Mouse (Mus musculus) brain, embryonic 18.5 days (tissue): Measurements from ENCODE around the gene Ncapg2.

ENCODE experiments used
- DNase-seq: peaks from one replicate; pipeline ENCODE4 v3.0.0-alpha.2; 2012; ENCODE audit warnings: low read depth, low spot score

Ncapg2 gene

GRCm38 (mm10) chr12:116405045-116405835 lies at the start of gene Ncapg2:
TSS of gene Ncapg2 (plus strand) at chr12:116405402.
- DNase-seq: peak; percentile 94

DNA sequence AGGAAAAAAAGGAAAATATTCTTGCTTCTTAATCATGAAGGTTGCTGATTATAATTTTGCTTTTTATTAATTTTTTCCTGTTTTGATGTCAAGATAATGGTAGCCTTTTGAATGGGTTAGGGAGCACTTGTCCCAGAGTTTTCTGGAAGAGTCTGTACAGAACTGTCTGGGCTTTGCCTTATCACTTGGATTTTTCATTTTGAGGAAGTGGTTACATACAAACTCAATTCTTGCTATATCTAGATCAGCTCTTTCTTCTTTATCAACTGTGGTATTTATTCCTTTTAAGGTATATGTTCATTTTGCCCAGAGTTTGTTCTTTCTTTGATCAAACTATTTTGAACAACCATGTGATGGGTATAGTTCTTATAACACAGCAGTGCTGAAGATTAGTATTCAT lies 43.1 kb upstream of the Ncapg2 start:
- no peak for DNase-seq

DNA sequence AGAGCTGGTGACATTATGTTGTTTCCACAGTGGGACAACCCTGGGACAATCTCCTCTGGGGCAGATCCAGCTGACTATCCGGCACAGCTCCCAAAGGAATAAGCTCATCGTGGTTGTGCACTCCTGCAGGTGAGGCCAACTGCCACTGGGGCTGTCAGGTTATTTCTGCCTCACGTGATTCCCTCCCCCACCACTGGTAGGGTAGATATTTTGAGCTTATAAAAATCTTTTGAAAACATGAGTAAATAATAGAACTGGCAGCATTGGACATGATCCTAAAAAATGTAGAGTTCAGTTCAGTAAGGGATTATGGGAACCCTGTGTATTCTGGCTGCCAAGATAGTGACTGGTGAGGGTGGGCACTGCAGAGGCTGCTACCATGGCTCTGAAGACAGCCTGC lies 38.3 kb upstream of the Ncapg2 start:
- no peak for DNase-seq

GRCm38 (mm10) chr12:116367346-116367745 lies 37.9 kb upstream of the Ncapg2 start:
- no peak for DNase-seq

DNA sequence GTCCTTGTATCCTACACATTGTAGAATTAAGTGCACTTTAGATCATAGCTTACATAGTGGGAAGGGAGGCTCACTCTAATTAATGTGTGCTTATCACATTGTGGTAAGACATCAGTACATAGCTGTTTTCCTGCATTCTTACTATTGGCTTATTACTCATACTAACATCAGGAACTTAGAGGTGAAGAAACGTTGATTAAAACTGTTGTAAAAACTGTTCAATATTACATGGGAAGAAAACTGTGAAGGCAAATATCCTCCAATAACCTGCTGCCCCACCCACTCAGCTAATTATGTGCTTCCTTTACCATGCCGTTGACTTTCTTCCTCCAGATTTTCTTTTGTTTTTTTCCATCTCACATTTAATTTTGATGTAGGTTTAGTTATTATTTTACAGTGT lies 36.3 kb upstream of the Ncapg2 start:
- DNase-seq: no peak

DNA sequence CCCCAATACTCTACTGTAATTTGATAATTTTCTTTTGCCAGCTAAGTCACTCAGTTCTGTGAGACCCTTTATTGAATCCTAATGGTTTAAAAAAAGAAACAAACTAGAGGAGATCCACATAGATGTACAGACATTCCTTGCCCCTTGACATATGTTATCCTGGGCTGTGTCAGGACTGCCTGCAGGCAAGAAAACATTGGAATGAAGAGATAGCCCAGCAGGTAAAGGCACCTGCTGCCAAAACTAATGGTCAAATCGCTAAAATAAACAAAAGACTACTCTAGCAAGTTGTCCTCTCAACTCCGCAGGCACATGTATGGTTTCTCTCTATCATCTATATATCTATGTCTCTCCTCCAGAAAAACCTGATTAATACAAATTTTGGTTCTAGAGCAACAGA lies 22.1 kb upstream of the Ncapg2 start:
- DNase-seq: no peak

DNA sequence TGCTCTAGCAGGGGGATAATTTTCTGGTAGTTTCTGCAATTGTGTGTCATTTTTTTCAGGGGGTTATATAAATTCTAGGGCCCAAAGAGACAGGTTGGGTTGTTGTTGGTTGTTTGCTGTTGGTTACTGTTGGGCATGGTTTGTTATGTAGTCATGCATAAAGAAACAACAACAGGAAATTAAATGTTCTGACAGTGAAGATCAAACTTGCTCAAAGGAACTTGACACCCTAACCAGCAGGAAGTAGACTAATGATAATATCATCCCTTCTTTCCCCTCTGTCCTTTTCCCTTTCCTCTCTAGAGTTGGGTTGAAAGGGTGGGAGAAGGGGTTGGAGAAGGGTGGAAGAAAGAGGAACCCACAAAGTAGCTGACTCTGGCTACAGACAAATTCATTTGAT lies 21.2 kb upstream of the Ncapg2 start:
- DNase-seq: no peak

- no peak for DNase-seq
These were observed 18.4 kb upstream of the Ncapg2 start for GRCm38 (mm10) chr12:116386802-116387201.

DNA sequence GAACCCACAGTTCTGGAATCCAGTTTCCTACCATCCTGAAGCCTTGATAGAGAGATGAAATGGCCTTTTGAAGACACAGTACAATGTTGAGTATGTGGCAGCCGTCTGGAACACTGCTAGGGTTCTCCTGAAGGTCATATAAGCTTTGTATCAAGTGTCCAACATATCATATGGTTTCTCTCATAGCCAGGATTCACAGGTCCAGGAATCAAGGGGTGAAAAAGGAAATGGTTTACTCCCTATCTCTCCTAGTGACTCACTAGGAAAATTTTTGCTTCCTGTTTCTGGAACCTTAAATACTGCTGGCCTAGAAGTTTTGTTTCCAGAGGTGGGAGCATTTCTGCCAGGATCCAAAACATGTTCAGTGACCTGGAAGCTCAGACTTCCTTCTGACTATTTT lies 15.3 kb upstream of the Ncapg2 start:
- no peak for DNase-seq

DNA sequence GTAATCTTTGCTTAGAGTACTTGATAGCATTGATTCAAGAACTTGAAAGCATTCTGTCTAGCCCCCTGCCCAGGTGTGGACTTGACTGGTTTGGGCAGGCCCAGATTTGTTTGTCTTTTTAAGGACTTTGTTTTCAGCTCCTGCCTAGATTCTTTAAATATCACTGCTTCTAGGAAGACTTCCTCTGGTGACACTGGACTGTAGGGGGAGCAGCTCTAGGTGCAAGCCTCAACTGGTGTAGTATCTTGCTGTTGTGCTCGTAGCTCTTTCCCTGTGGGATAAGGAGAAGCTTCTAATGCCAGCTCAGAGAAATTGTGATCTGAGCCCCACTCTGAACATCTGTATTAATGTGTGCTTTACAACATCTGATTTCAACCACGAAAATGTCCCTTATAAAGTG lies 10.9 kb upstream of the Ncapg2 start:
- no peak for DNase-seq

DNA sequence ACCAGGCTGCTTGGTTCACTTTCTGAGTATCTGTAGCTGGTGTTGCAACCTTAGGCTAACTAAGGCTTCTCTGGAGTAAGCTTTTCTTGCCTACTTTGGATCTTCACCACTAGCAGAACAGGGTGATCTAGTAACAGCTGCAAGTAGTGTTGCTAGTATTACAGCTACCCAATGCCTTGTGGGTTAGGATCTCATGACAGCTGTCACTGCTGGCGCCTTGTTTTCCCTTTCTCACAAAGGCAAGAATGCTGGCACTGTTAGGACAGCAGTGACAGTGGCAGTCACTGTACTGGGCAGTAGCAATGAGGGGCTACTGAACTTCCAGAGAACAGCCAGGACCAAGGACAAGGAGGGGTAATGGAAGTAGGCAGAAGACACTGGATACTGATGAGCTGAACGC lies 9.9 kb upstream of the Ncapg2 start:
- DNase-seq: no peak

DNA sequence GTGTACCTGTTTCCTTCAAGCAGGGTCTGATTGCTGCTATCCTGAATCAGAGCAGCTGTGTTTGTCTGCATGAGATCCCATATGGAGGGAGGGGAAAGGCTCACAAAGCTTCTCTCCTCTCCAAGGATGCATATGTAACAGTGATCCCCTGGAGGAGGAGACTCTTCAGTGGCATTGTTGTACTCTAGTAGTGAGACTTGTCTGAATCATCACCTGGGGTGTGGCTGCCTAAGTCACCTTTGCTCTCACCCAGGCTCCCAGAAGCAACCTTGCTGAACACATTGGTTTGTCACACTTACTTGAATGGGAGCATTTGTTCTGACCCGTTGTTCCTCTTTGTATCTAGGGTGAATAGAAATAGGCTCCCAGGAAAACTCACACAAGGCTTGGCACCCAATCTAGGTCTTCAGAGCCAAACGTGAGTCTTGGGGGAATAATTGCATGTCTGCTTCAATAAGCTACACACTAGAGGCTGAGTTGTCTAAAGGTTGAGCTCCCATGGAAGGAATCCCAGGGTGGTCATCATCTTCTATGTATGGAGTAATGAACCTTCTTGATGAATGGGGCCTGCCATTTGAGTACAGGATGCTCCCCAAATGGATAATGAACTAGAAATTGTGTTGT lies 9.0 kb upstream of the Ncapg2 start:
- no peak for DNase-seq

GRCm38 (mm10) chr12:116404012-116404679 lies 1.1 kb upstream of the Ncapg2 start:
- DNase-seq: no peak

DNA sequence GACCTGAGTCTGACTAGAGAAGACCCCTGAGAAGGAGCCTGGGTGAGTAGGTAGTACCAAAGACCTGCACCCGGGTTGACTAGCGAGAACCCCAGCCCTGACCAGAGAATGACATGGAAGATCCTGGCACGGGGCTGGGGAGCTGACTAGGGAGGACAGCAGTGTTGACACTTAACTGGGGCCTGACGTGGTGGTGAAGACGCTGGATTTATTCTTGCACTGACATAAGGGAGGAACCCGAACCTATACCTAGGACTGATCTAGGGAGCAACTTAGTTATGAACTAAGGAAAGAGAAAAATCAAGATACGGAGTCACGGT lies 594 bp downstream of the Ncapg2 start:
- DNase-seq: no peak

DNA sequence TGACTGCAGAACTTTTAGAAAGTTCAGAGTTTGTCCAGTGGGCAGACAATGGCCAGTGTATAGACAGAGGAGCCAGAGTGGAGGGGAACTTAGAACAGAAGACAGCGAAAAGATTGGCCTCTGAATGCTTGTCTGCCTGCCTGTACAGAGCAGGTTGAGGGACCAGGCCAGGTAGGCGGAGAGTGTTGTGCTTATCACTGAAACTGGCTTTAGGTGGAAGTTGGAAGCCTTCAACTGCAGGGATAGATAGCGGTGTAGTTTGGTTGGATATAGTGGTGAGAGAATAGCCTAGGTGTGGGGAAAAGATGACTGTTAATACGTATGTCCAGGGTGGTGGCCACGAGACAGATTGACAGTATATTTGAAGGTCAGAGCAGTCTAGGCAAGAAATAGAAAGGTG lies 2.7 kb downstream of the Ncapg2 start:
- no peak for DNase-seq

- no peak for DNase-seq
These were observed 9.7 kb downstream of the Ncapg2 start for GRCm38 (mm10) chr12:116414941-116415340.

DNA sequence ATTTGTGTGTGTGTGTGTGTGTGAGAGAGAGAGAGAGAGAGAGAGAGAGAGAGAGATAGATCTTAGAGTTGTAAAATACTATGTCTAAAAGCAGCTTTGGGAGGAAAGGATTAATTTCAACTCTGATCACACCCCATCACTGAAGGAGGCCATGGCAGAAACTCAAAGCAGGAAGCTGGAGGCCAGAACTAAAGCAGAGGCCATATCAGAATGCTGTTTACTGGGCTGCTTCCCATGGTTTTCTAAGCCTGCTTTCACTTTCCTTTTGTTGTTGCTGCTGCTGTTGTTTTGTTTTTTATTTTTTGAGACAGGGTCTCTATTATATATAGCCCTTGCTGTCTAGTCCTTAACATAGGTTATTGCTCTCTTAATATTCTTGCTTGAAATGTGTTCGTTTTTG lies 11.3 kb downstream of the Ncapg2 start:
- DNase-seq: no peak

GRCm38 (mm10) chr12:116421656-116422055 lies 16.5 kb downstream of the Ncapg2 start:
- DNase-seq: no peak

DNA sequence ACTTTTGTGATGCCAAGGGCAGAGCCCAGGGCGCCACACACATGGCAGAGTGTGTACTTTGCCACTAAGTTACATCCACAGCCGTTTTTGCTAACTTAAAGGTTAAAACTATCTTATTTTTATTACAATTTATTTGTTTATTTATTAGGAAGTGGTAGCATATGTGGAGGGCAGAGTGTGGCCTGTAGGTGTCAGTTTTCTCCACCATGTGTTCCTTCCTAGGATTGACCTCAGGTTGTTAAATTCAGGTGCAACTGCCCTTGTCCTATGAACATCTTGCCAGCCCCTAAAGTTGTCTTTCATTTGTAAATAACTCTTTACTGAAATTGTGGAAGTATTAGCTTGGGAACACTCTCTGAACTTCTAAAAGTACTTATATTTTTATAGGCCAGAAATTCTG lies 20.2 kb downstream of the Ncapg2 start:
- no peak for DNase-seq

DNA sequence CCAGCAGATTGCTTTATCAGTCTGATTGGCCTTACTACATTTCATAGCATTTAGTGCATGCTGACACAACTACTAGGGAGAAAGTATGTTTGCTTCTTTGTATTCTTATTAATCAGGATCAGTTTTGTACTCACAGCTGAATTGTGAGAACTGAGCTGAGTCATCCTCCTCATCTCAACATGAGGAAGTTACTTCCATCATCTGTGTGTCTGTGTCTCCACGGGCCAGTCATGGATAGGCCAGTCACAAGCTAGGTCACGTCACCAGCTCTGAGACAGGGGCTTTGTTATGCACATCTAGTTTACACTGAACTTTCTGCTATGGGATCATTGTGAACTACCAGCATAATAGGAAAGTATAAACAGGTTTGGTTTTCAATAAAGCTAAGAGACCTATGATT lies 28.5 kb downstream of the Ncapg2 start:
- no peak for DNase-seq

- DNase-seq: no peak
These were observed 30.0 kb downstream of the Ncapg2 start for GRCm38 (mm10) chr12:116435232-116435631.

GRCm38 (mm10) chr12:116436125-116436524 lies 30.9 kb downstream of the Ncapg2 start:
- DNase-seq: no peak

GRCm38 (mm10) chr12:116438591-116438990 lies 33.4 kb downstream of the Ncapg2 start:
- no peak for DNase-seq
